Mouse (Mus musculus): ENCODE measurements at regions not wholly inside any gene's neighbourhood (a gene's known extent, or its start where the extent isn't known, plus 50 kb on each side); places are given as distances from the start of the nearest gene placed in this dataset.

DNA sequence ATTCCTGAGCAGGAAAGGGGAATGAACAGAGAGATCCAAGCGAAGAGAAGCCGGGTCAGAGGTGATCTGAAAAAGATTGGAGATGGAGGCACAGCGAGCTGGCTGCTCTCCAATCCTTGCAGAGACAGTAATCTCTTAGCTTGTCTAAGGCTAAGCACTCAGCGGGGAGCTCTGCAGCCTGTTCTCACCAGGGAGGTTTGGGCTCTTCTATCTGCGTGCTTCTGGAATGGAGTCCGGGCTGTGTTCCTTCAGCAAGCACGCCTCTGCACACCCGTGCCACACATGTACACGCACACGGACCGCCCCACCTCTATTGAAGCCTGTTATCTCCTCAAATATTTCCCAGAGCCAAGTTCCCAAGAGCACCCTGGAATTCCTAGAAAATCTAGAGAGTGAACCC, 161.3 kb downstream of the Cct6b start:
- 20% methylated on average over 11 of the region's 11 CpGs for WGBS
- Histone ChIP-seq H3K9me3 (ENCODE audit: control insufficient read depth, low read length) (no peaks in the 10 kb centered on the region), H3K36me3 (ENCODE audit: control insufficient read depth, insufficient read depth, low read length) (no peaks in the 10 kb centered on the region), H3K4me3 (ENCODE audit: low read depth, low read length) (no peak overlapping the region), H3K9ac (ENCODE audit: low read length) (no peak overlapping the region), H3K27ac (ENCODE audit: low read depth) (no peak overlapping the region), H3K27me3 (replicated peaks; ENCODE audit: control insufficient read depth, insufficient read depth, low read length) (peaks cover 15% of the 10 kb centered on the region), H3K4me2 (ENCODE audit: low read length) (no peak overlapping the region), H3K4me1 (replicated peaks; ENCODE audit: control insufficient read depth, insufficient read depth, low read length) (peaks cover 14% of the 10 kb centered on the region; the same call in 1 of the 2 replicates)
- DNase-seq (ENCODE audit: low spot score) (no peak), ATAC-seq (replicated peaks; ENCODE audit: low FRiP score, low TSS enrichment, low read depth) (no peak)

- Histone ChIP-seq H3K9ac (ENCODE audit: low read length) (no peak overlapping the region), H3K4me1 (replicated peaks; ENCODE audit: control insufficient read depth, insufficient read depth, low read length) (peaks cover 14% of the 10 kb centered on the region; the same call in 1 of the 2 replicates), H3K27me3 (replicated peaks; ENCODE audit: control insufficient read depth, insufficient read depth, low read length) (peaks cover 15% of the 10 kb centered on the region), H3K27ac (ENCODE audit: low read depth) (no peak overlapping the region), H3K4me3 (ENCODE audit: low read depth, low read length) (no peak overlapping the region), H3K9me3 (ENCODE audit: control insufficient read depth, low read length) (no peaks in the 10 kb centered on the region), H3K36me3 (ENCODE audit: control insufficient read depth, insufficient read depth, low read length) (no peaks in the 10 kb centered on the region), H3K4me2 (ENCODE audit: low read length) (no peak overlapping the region)
- DNase-seq (ENCODE audit: low spot score) (no peak), ATAC-seq (replicated peaks; ENCODE audit: low FRiP score, low TSS enrichment, low read depth) (no peak)
- WGBS, result 59% methylated on average over 2 of the region's 2 CpGs
These were observed 161.9 kb downstream of the Cct6b start for GRCm38 (mm10) chr11:82602250-82602649.

GRCm38 (mm10) chr11:82600151-82600550, 164.0 kb downstream of the Cct6b start:
- no peak overlapping the region for H3K4me3 ChIP-seq (ENCODE audit: low read depth, low read length)
- peaks cover 15% of the 10 kb centered on the region for H3K27me3 ChIP-seq (replicated peaks; ENCODE audit: control insufficient read depth, insufficient read depth, low read length)
- H3K36me3 ChIP-seq (ENCODE audit: control insufficient read depth, insufficient read depth, low read length), result no peaks in the 10 kb centered on the region
- DNase-seq (ENCODE audit: low spot score) (no peak), ATAC-seq (replicated peaks; ENCODE audit: low FRiP score, low TSS enrichment, low read depth) (no peak)
- peaks cover 14% of the 10 kb centered on the region; the same call in 1 of the 2 replicates for H3K4me1 ChIP-seq (replicated peaks; ENCODE audit: control insufficient read depth, insufficient read depth, low read length)
- WGBS, result 76% methylated on average over 9 of the region's 9 CpGs
- no peaks in the 10 kb centered on the region for H3K9me3 ChIP-seq (ENCODE audit: control insufficient read depth, low read length)
- no peak overlapping the region for H3K27ac ChIP-seq (ENCODE audit: low read depth)
- H3K4me2 ChIP-seq (ENCODE audit: low read length), result no peak overlapping the region
- H3K9ac ChIP-seq (ENCODE audit: low read length), result no peak overlapping the region

DNA sequence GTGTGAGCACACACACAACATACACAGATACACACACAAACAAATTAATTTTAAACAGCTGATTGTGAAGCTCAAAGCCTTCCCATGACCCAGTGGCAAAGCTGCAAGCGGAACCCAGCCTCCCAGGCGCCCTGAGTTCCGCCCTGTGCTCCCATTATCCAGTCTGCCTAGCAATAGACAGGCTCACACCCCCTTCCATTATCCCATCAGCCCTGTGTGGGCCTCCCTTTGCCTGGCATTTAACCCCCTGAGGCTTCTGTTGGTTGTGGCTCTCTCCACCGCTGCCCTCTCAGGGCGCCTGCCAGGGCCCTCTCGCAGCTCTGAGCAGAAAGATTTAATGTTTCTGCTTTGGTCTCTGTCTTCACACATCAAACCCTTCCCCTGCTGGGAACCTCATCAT, 166.4 kb downstream of the Cct6b start:
- no peak for DNase-seq (ENCODE audit: low spot score)
- Histone ChIP-seq H3K27me3 (replicated peaks; ENCODE audit: control insufficient read depth, insufficient read depth, low read length) (peaks cover 15% of the 10 kb centered on the region), H3K27ac (ENCODE audit: low read depth) (no peak overlapping the region), H3K9me3 (ENCODE audit: control insufficient read depth, low read length) (no peaks in the 10 kb centered on the region), H3K36me3 (ENCODE audit: control insufficient read depth, insufficient read depth, low read length) (no peaks in the 10 kb centered on the region), H3K4me1 (replicated peaks; ENCODE audit: control insufficient read depth, insufficient read depth, low read length) (0 out of 2 replicates have a peak, but pooled peaks cover 4% of the 10 kb centered on the region), H3K4me3 (ENCODE audit: low read depth, low read length) (no peak overlapping the region), H3K9ac (ENCODE audit: low read length) (no peak overlapping the region), H3K4me2 (ENCODE audit: low read length) (no peak overlapping the region)
- no peak for ATAC-seq (replicated peaks; ENCODE audit: low FRiP score, low TSS enrichment, low read depth)
- WGBS, result 28% methylated on average over 6 of the region's 6 CpGs

- H3K4me1 ChIP-seq (replicated peaks; ENCODE audit: control insufficient read depth, insufficient read depth, low read length), result no peaks in the 10 kb centered on the region
- H3K9me3 ChIP-seq (ENCODE audit: control insufficient read depth, low read length), result no peaks in the 10 kb centered on the region
- no peak overlapping the region for H3K9ac ChIP-seq (ENCODE audit: low read length)
- ATAC-seq (replicated peaks; ENCODE audit: low FRiP score, low TSS enrichment, low read depth) (no peak), DNase-seq (ENCODE audit: low spot score) (no peak)
- no peak overlapping the region for H3K4me3 ChIP-seq (ENCODE audit: low read depth, low read length)
- H3K27ac ChIP-seq (ENCODE audit: low read depth), result no peak overlapping the region
- peaks cover 15% of the 10 kb centered on the region for H3K27me3 ChIP-seq (replicated peaks; ENCODE audit: control insufficient read depth, insufficient read depth, low read length)
- WGBS, result 56% methylated on average over 3 of the region's 3 CpGs
- no peaks in the 10 kb centered on the region for H3K36me3 ChIP-seq (ENCODE audit: control insufficient read depth, insufficient read depth, low read length)
- H3K4me2 ChIP-seq (ENCODE audit: low read length), result no peak overlapping the region
These were observed 167.3 kb downstream of the Cct6b start for GRCm38 (mm10) chr11:82596801-82597200.

DNA sequence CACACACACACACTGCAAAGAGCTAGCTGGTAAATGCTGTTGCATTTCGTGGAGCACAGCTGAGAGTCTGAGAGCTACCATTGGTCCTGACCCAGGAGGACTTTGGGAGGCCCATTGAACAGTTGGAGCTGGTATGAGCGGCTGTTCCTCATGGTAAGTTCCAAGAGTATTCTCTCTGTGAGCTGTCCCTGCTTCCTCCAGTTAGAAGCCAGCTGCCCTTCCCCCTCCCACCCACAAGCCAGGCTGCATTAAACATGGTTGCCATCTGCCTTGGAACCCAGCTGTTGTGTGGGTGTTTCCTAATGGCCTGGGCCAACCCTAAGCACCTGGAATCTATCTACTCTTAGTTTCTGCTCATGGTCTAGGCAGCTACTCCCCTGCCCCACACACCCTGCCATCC, 174.4 kb downstream of the Cct6b start:
- DNase-seq (ENCODE audit: low spot score), result no peak
- Histone ChIP-seq H3K9ac (ENCODE audit: low read length) (no peak overlapping the region), H3K4me2 (ENCODE audit: low read length) (no peak overlapping the region), H3K9me3 (ENCODE audit: control insufficient read depth, low read length) (no peaks in the 10 kb centered on the region), H3K27ac (ENCODE audit: low read depth) (no peak overlapping the region), H3K4me3 (ENCODE audit: low read depth, low read length) (no peak overlapping the region), H3K36me3 (ENCODE audit: control insufficient read depth, insufficient read depth, low read length) (no peaks in the 10 kb centered on the region), H3K4me1 (replicated peaks; ENCODE audit: control insufficient read depth, insufficient read depth, low read length) (no peaks in the 10 kb centered on the region), H3K27me3 (replicated peaks; ENCODE audit: control insufficient read depth, insufficient read depth, low read length) (no peaks in the 10 kb centered on the region)
- ATAC-seq (replicated peaks; ENCODE audit: low FRiP score, low TSS enrichment, low read depth), result no peak
- 71% methylated on average over 2 of the region's 2 CpGs for WGBS

DNA sequence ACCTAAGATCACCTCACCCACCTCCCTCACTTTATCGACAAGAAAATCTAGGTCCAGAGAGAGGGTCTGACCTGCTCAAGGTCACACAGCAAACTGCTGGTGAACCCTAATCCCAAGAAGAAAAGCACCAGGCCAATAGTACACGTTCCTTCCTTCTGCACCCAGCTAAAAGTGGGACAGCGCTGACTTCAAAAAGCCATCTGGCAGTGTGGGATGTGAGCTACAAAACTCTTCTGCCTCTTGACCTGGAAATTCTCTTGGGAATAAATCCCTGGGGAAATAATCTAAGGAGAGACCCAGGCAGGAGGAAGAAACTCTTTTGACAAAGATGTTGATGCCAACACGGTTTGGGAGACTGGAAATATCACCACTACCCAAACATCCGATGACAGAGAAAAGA, 175.4 kb downstream of the Cct6b start:
- Histone ChIP-seq H3K4me1 (replicated peaks; ENCODE audit: control insufficient read depth, insufficient read depth, low read length) (no peaks in the 10 kb centered on the region), H3K36me3 (ENCODE audit: control insufficient read depth, insufficient read depth, low read length) (no peaks in the 10 kb centered on the region), H3K27me3 (replicated peaks; ENCODE audit: control insufficient read depth, insufficient read depth, low read length) (no peaks in the 10 kb centered on the region), H3K9ac (ENCODE audit: low read length) (no peak overlapping the region), H3K4me3 (ENCODE audit: low read depth, low read length) (no peak overlapping the region), H3K4me2 (ENCODE audit: low read length) (no peak overlapping the region), H3K9me3 (ENCODE audit: control insufficient read depth, low read length) (no peaks in the 10 kb centered on the region), H3K27ac (ENCODE audit: low read depth) (no peak overlapping the region)
- DNase-seq (ENCODE audit: low spot score) (no peak), ATAC-seq (replicated peaks; ENCODE audit: low FRiP score, low TSS enrichment, low read depth) (no peak)
- 87% methylated on average over 5 of the region's 5 CpGs for WGBS

DNA sequence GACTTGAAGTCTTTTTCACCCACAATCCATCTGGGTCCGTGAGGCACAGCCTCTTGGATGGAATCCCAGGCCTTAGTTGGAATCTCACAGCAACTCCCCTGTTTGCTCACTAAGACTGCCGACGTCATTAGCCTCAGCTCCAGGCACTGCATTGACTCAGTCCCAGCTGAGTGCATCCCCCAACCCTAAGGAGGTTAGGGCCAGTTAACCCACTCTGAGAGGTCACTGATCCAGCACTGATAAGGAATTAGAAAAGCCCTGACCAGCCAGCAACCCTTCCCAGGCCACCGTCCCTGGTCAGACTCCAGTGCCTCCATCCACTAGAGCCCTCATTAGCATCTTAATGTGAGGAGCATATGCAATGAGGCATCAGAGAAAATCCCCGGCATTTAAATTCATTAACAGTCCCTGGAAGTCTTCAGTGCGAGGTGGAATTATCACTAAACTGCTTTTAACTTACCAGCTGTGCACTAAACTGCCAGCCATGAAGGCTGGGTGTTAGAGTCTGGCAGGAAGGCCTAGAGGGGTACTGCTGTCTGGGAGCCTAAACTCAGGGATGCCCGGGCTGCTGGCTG, 184.2 kb downstream of the Cct6b start:
- WGBS, result 20% methylated on average over 7 of the region's 7 CpGs
- Histone ChIP-seq H3K27me3 (replicated peaks; ENCODE audit: control insufficient read depth, insufficient read depth, low read length) (no peaks in the 10 kb centered on the region), H3K4me2 (ENCODE audit: low read length) (no peak overlapping the region), H3K4me3 (ENCODE audit: low read depth, low read length) (no peak overlapping the region), H3K36me3 (ENCODE audit: control insufficient read depth, insufficient read depth, low read length) (no peaks in the 10 kb centered on the region), H3K4me1 (replicated peaks; ENCODE audit: control insufficient read depth, insufficient read depth, low read length) (no peaks in the 10 kb centered on the region), H3K9me3 (ENCODE audit: control insufficient read depth, low read length) (no peaks in the 10 kb centered on the region), H3K9ac (ENCODE audit: low read length) (no peak overlapping the region), H3K27ac (ENCODE audit: low read depth) (no peak overlapping the region)
- no peak for DNase-seq (ENCODE audit: low spot score)
- no peak for ATAC-seq (replicated peaks; ENCODE audit: low FRiP score, low TSS enrichment, low read depth)

GRCm38 (mm10) chr11:82576019-82576418, 187.3 kb downstream of the Tmem132e start:
- Histone ChIP-seq H3K9me3 (ENCODE audit: control insufficient read depth, low read length) (no peaks in the 10 kb centered on the region), H3K4me1 (replicated peaks; ENCODE audit: control insufficient read depth, insufficient read depth, low read length) (no peaks in the 10 kb centered on the region), H3K27me3 (replicated peaks; ENCODE audit: control insufficient read depth, insufficient read depth, low read length) (no peaks in the 10 kb centered on the region), H3K9ac (ENCODE audit: low read length) (no peak overlapping the region), H3K36me3 (ENCODE audit: control insufficient read depth, insufficient read depth, low read length) (no peaks in the 10 kb centered on the region), H3K4me2 (ENCODE audit: low read length) (no peak overlapping the region), H3K4me3 (ENCODE audit: low read depth, low read length) (no peak overlapping the region), H3K27ac (ENCODE audit: low read depth) (no peak overlapping the region)
- DNase-seq (ENCODE audit: low spot score) (no peak), ATAC-seq (replicated peaks; ENCODE audit: low FRiP score, low TSS enrichment, low read depth) (no peak)
- 73% methylated on average over 3 of the region's 3 CpGs for WGBS
